Mouse (Mus musculus) hematopoietic stem cell, adult 5-6 weeks (primary cell): ENCODE data around the gene Alyref. TPM values are rescaled to one million over a fixed set of nuclear protein-coding genes. Genes with fewer than 3 reads are reported as not detected.

Experiments
- ATAC-seq, 2 experiments: fragments of 125-278 bp in 1 of 2; replicated peaks in 1 of 2; 2 replicates each; pipeline ENCODE4 v1.8.0; 2016 to 2017; ENCODE audit warnings: inconsistent platforms in 2 of 2, mild to moderate bottlenecking in 2 of 2, moderate number of reproducible peaks in 2 of 2, low read depth in 1 of 2, moderate TSS enrichment in 1 of 2; ENCODE audit not compliant: low FRiP score in 2 of 2, poor library complexity in 2 of 2, severe bottlenecking in 2 of 2, insufficient read depth in 1 of 2, low TSS enrichment in 1 of 2
- total RNA-seq: library from RNA; stranded (forward); fragments of 172-1452, 232-1000 nt; gene quantifications from 2 replicates; pipeline ENCODE4 v1.2.3, GENCODE M21; 2017

The Alyref gene
- total RNA-seq: 110 and 227 TPM in 2 replicates

DNA sequence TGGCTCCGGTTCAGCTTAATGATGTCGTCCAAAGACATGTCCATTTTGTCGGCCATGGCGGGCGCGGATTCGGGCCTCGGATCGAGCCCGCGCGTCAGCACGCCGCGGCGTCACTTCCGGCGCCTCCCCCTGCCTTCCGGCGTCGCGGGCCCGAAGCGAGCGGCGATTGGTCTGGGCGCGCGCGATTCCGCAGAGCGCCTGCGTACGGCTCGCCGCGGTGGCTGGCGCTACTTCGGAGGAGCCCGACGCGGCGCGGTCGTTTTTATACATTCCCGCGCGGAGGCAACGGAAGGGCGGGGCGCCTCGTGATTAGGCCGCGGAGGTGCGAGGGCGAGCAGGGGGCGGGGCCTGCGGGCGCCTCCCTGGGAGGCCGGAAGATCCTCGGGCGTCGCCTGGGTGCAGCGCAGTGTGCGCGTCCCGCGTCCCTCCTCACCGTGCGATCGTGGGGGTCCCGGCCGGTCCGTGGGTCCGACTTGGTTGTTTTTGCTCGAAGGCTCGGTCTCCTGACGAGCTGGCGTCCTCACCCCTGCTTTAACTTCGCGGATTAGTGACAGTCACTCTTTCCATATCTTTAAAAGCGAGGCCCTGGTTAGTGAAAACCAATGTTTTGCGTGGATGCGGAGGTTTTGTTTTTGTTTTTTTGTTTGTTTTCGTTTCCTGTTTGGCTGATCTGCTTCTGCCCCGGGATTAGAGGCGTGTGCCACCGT, at the start of gene Alyref, which contains the start of gene Anapc11:
Gene Alyref, minus strand, starts transcription at position 83 of the 707 bp plus-strand sequence.
Gene Anapc11, plus strand, starts transcription at position 139 of the 707 bp plus-strand sequence.
- ATAC-seq: peak; percentile 88 to 90

GRCm38 (mm10) chr11:120647047-120647830, 49.1 kb upstream of the Alyref start:
- no peak for ATAC-seq

GRCm38 (mm10) chr11:120643601-120643987, 45.4 kb upstream of the Alyref start, which contains the start of gene Pycr1:
Pycr1 (minus strand) TSS chr11:120643769.
- peak; percentile 96 to 99 for ATAC-seq

- ATAC-seq: peak in 1 of 2 experiments; percentile 33; a peak in 1 of 4 replicates
These were observed 44.9 kb upstream of the Alyref start for GRCm38 (mm10) chr11:120642939-120643600.

DNA sequence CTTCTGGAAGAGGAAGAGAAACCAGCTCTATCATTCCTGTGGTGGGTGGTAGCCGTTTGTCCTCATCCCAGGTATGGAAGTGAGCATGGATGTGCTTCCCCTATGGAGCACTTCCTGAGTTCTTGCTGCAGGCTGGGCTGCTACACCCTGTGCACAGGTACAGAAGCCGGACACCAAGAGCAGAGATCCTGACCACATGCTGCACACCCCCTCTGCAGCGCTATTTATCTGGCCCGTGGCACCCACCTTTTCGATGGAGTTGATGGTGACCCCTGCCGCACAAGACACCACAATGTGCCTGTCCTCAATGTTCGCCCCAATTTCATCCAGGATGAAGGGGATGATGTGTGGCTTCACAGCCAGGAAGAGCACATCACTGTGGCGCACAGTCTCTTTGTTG, 43.7 kb upstream of the Alyref start:
- no peak for ATAC-seq

- ATAC-seq: no peak
These were observed 43.1 kb upstream of the Alyref start for GRCm38 (mm10) chr11:120641255-120641654.

GRCm38 (mm10) chr11:120634810-120635209, 36.6 kb upstream of the Alyref start:
- no peak for ATAC-seq

DNA sequence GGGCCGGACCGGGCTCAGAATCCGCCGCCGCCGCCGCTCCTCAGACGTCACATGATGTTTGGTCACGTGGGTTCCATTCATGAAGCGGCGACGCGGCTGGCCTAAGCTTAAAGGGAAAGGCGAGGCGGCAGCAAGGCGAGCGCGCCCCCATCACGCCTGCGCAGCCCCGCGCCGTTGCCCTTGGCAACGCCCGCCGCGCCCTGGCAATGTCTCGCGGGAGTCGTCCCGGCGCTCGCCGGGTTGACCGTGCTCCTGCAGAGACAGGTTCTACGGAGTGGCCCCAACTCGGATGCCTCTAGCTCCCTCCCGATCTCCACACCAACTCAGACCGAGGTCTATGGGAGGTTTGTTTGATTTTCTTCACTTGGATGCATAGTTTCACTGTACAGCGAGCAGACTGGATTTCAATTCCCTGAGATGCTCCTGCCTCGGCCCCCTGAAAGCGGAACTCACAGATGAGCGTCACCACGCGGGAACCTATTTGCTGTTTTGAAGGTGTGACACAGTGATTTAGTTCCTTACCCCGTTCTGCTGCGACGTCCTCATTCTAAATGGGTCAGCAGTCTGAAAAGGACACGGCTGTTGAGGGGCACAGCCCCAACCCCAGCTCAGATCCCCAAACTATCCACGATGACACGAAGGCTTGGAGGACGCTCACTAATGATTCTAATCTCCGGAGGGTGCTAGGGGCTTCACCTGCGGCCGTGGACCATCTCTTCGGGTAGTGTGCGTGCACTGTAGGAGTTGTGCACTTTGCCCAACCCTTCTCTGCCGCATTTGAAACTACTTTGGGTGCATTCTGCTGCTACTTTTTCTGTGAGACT, 35.6 kb upstream of the Alyref start, which contains the start of gene Mafg:
Gene Mafg, minus strand, starts transcription at position 81 of the 824 bp plus-strand sequence.
- peak; percentile 22 to 41; a peak in 3 of 4 replicates for ATAC-seq

- ATAC-seq: peak; percentile 33 to 46; a peak in 3 of 4 replicates
These were observed 34.7 kb upstream of the Alyref start for GRCm38 (mm10) chr11:120632559-120633519.

DNA sequence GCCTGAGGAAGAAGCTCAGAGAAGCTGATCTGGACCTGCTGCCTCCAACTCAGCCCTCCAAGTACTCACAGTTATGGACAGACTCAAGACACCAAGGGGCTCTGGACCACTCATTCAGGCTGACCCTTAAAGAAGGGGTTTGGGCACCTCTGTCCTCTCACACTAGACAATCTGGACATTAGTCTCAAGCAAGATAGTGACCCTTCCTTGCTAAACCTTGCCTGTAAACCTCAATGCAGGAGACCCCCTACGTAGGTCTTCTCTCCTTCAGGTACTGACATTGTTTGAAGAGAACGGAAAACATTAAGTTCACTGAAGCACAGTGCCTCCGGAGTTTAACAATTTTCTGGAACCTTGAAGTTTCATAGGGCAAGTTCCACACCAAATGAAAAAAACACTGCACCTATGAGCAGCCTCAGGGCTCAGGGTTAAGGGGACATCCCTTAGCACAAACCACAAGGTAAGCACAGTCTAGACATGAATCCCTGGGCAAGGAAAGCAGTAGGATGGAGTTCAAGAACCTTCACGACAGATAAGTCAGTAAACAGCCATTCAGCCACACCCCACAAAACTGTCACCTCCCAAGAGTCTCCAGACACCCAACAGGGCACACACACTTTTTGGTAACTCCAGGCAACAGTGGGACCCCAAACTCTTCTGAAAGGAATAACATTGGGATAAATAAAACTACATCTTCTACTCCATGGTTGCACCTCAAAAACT, 33.7 kb upstream of the Alyref start:
- ATAC-seq: no peak

DNA sequence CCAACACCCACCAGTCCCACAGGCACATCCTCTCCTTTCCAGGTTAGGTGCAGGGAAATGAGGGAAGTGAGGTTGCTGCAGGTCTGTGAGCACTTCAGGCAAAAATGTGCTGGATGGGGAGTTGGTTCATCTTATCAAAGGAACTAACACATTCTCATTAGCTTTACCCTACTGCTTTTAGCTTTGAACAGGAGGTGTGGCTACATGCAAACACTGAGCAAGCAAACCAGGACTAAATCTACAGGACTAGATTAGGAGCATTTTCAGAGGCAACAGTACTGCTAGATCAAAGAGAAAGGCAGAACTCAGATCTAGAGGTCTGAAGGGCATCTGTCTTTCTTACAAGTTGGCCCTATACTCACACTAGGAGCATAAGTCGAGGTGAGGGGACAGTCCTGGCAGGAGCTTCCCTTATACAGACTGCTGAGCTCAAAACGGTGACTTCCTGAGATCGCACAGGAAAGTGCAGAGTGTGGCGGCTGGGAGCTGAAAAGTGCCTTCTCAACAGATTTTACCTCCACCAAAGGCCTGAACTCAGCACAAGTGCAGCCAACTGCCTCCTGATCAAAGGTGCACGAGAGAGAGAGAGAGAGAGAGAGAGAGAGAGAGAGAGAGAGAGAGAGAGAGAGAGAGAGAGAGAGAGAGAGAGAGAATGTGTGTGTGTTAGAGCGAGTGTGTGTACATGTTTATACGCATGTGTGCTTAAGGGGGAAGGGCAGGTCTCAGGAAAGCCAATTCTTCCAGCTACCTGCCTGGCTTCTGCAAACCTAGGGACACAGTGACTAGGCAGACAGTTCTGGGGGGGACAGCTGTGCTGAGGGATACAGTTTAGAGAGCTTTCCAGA, 32.9 kb upstream of the Alyref start:
- no peak for ATAC-seq

- peak in 1 of 2 experiments; percentile 36; a peak in 2 of 4 replicates for ATAC-seq
These were observed 32.3 kb upstream of the Alyref start for GRCm38 (mm10) chr11:120630401-120630871.

GRCm38 (mm10) chr11:120629911-120630310, 31.7 kb upstream of the Alyref start:
- no peak for ATAC-seq

DNA sequence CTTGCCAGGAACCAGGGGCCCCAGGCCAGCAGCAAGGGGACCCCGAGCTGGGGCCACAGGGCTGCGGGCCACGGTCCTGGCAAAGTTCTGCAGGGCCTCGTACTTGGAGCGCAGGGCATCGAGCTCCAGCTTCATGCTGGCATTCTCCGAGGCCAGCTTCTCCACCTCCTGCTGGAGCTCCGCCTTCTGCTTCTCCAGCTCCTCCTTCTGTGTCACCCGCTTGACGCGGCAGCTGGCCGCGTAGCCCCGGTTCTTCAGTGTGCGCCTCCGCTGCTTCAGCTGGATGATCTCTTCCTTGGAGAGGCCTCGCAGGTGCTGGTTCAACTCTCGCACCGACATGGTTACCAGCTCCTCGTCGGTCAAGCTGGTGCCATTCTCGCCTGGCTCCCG, 31.2 kb upstream of the Alyref start:
- ATAC-seq: peak in 1 of 2 experiments; percentile 43; a peak in 2 of 4 replicates
